Mouse (Mus musculus) bone marrow, adult 2 months (tissue): ENCODE data around the gene Homer2.

ENCODE experiments used
- CTCF ChIP-seq: fragments of 200-500 bp; IDR thresholded peaks from 2 replicates; pipeline ENCODE4 v1.5.1; 2011; ENCODE audit warnings: low read length, control low read depth; ENCODE audit not compliant: control insufficient read depth, insufficient read depth
- POLR2A ChIP-seq: fragments of 200-500 bp; IDR thresholded peaks from 2 replicates; pipeline ENCODE4 v1.6.1; 2011; ENCODE audit warnings: low read depth, mild to moderate bottlenecking, control low read depth, low read length, borderline replicate concordance; ENCODE audit not compliant: control insufficient read depth

- TF ChIP-seq CTCF (no peak), POLR2A (no peak)
These were observed 147.0 kb downstream of the Homer2 start for GRCm38 (mm10) chr7:81560101-81561049.
